Mouse (Mus musculus): ENCODE results near the gene Vmn2r84. TPM values are rescaled to one million over a fixed set of nuclear protein-coding genes. Genes with fewer than 3 reads are reported as not detected.
"Not testable (repeated sequence)": the region's sequence is repeated elsewhere in the genome, so short reads cannot be mapped to it uniquely, and the experiment has no call there.

Vmn2r84 gene
- not detected in 2 replicates for polyA plus RNA-seq (2015; fragmentation: Nextera tagmentation; extraction: Ambion mirVana)

GRCm38 (mm10) chr10:130394232-130394631 lies at the start of gene Vmn2r84:
Gene Vmn2r84 (minus strand): TSS chr10:130394332.
- ATAC-seq = no peak
- no peak within 1 kb of the TSS for H3K4me3 ChIP-seq
- no peaks in the 10 kb centered on the region for H3K9me3 ChIP-seq (replicated peaks)
- no peak within 1 kb of the TSS for H3K4me2 ChIP-seq
- no peak within 1 kb of the TSS for H3K27ac ChIP-seq
- no peaks in the 10 kb centered on the region for H3K4me1 ChIP-seq
- H3K9ac ChIP-seq = no peak within 1 kb of the TSS
- no peaks in the 10 kb centered on the region for H3K36me3 ChIP-seq (ENCODE audit: poor library complexity, severe bottlenecking)
- no peaks in the 10 kb centered on the region for H3K27me3 ChIP-seq

DNA sequence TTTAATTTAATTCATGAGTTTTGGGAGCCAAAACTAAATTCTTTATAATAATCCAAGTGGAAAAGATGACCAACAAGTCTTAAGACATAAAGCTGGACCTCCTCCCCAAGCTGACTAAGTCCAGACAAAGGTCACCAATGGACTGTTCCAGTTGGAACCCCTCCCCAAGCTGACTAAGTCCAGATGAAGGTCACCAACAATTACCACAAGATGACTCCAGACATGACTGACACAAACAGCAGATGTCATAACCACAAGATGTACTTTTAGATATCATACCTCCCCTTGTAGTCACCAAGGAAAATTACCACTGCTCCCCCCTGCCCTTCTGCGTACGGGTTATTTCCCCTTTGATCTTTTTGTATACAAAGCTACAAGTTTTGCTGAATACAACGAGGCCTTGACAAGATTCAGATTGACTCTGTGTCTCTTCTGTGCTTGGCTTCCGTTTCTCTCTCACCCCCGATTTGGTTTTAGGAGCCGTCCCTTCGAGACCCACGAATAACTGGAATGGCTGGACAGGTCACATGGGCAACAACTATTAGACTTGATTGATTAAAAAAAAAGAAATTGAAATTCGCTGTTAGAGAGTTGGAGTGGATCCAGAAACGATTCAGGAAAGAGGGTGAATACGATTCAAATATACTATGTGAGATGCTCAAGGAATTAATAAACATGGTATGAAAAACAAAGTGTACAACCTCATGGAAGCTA lies 40.2 kb upstream of the Vmn2r84 start:
- not testable (repeated sequence) for H3K4me3 ChIP-seq; ATAC-seq; H3K36me3 ChIP-seq (ENCODE audit: poor library complexity, severe bottlenecking); H3K4me1 ChIP-seq; H3K27ac ChIP-seq; H3K9ac ChIP-seq; H3K9me3 ChIP-seq (replicated peaks); H3K27me3 ChIP-seq; H3K4me2 ChIP-seq
- WGBS = 89% methylated on average over 11 of the region's 11 CpGs

- not testable (repeated sequence) for ATAC-seq; H3K4me1 ChIP-seq; H3K36me3 ChIP-seq (ENCODE audit: poor library complexity, severe bottlenecking); H3K27me3 ChIP-seq; H3K4me2 ChIP-seq; H3K9me3 ChIP-seq (replicated peaks); H3K4me3 ChIP-seq; H3K9ac ChIP-seq; H3K27ac ChIP-seq
These were observed 35.5 kb upstream of the Vmn2r84 start, which contains the start of gene Vmn2r85 for GRCm38 (mm10) chr10:130429603-130430002. Gene Vmn2r85 (minus strand): TSS chr10:130429703.

DNA sequence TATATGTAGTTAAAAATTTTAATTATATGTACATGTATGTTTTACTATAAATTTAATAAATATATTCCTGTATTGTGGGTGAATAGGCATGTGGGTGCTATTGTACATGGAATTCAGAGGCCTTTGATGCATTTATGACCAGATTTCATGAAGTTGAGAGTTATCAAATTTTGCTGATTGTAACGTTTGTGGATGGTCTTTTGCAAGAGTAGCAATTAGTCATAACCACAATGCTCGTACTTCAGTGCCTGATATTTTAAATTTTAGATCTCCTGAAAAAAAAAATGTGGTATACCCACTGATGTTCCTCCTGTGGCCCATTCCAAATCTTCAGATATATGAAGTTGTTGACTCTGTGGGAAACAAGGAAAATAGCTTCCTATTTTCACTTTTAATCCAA lies 28.2 kb upstream of the Vmn2r84 start:
- 80% methylated on average over 2 of the region's 2 CpGs for WGBS

DNA sequence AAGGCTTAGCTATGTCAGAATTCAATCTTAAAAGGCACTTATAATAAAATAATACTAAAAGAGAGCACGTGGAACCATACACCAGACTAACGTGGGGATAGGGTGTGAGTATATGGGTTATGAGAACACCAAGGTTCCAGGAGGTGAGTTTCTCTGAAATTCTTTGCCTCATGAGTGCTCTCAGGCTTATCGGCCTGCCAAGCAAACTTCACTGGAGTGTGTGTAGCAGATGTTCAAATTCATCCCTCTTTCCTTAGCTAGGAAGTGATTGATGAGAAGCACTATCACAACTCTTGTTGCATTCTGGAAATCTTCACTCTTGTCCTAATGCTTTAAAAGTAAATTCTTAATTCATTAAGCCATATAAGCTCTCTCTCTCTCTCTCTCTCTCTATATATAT lies 26.3 kb upstream of the Vmn2r84 start:
- no peak overlapping the region for H3K27ac ChIP-seq
- H3K4me2 ChIP-seq = no peak overlapping the region
- H3K4me1 ChIP-seq = no peaks in the 10 kb centered on the region
- ATAC-seq = no peak
- WGBS = 71% methylated on average over 3 of the region's 3 CpGs
- H3K27me3 ChIP-seq = no peaks in the 10 kb centered on the region
- no peaks in the 10 kb centered on the region for H3K36me3 ChIP-seq (ENCODE audit: poor library complexity, severe bottlenecking)
- H3K9me3 ChIP-seq (replicated peaks) = no peaks in the 10 kb centered on the region
- no peak overlapping the region for H3K9ac ChIP-seq
- H3K4me3 ChIP-seq = no peak overlapping the region

More for the DNA sequence above, 28.2 kb upstream of the Vmn2r84 start:
- H3K36me3 ChIP-seq (ENCODE audit: poor library complexity, severe bottlenecking); H3K4me2 ChIP-seq; H3K9ac ChIP-seq; H3K27me3 ChIP-seq; H3K27ac ChIP-seq; H3K9me3 ChIP-seq (replicated peaks); H3K4me3 ChIP-seq; ATAC-seq; H3K4me1 ChIP-seq: not testable (repeated sequence)

GRCm38 (mm10) chr10:130419954-130420353 lies 25.8 kb upstream of the Vmn2r84 start:
- not testable (repeated sequence) for H3K9ac ChIP-seq; H3K36me3 ChIP-seq (ENCODE audit: poor library complexity, severe bottlenecking); H3K4me1 ChIP-seq; H3K27me3 ChIP-seq; H3K9me3 ChIP-seq (replicated peaks); H3K4me3 ChIP-seq; H3K4me2 ChIP-seq; ATAC-seq; H3K27ac ChIP-seq
- WGBS = 39% methylated on average over 2 of the region's 2 CpGs

- not testable (repeated sequence) for H3K27me3 ChIP-seq; H3K4me3 ChIP-seq; H3K4me2 ChIP-seq; H3K27ac ChIP-seq; ATAC-seq; H3K9ac ChIP-seq; H3K9me3 ChIP-seq (replicated peaks); H3K4me1 ChIP-seq; H3K36me3 ChIP-seq (ENCODE audit: poor library complexity, severe bottlenecking)
These were observed 22.2 kb upstream of the Vmn2r84 start for GRCm38 (mm10) chr10:130416352-130416751.

DNA sequence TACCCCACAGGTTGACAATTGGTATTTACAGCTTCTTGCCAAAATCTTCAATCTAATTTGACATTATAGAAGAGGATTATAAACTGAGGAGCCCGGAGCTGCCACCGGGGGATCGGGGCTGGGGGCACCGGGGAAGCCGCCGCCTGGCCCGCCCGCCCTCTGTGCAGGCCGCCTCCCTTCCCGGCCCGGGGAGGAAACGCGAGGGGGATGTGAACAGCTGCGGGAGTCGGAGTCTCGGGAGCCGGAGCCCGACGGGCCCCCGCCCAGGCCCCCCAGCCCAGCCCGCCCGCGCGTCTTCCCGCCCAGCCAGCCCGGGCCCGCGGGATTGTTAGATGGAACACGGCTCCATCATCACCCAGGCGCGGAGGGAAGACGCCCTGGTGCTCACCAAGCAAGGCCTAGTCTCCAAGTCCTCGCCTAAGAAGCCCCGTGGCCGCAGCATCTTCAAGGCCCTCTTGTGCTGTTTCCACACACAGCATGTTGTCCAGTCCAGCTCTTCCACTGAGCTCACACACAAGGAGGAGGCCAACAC lies 18.1 kb upstream of the Vmn2r84 start:
- H3K27me3 ChIP-seq; H3K9ac ChIP-seq; H3K27ac ChIP-seq; H3K36me3 ChIP-seq (ENCODE audit: poor library complexity, severe bottlenecking); H3K4me3 ChIP-seq; H3K4me2 ChIP-seq; H3K9me3 ChIP-seq (replicated peaks); H3K4me1 ChIP-seq: not testable (repeated sequence)
- ATAC-seq = peak; percentile 63
- WGBS = 67% methylated on average over 14 of the region's 35 CpGs

DNA sequence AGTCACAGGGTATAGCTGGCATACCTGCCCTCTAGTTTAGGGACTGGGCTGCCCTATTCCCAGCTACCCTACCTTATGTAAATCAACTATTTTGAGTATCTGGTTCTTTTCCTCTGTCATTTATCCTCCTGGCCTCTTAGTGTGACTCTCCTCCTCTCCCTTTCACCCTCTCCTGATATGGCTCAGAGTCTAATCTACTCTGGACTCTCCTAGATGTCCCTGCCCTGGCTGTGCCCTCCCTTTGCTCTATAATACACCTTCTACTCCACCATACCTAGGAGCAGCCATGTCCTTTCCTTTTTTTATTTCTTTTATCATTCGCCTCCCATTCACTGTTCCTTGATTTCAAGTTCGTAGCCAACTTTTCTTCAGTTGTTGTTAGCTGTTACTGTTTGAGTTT lies 19.0 kb downstream of the Vmn2r84 start:
- no peak overlapping the region for H3K9ac ChIP-seq
- H3K9me3 ChIP-seq (replicated peaks) = no peaks in the 10 kb centered on the region
- H3K36me3 ChIP-seq (ENCODE audit: poor library complexity, severe bottlenecking) = no peaks in the 10 kb centered on the region
- H3K4me3 ChIP-seq = no peak overlapping the region
- ATAC-seq = no peak
- no peak overlapping the region for H3K27ac ChIP-seq
- H3K4me1 ChIP-seq = no peaks in the 10 kb centered on the region
- no peaks in the 10 kb centered on the region for H3K27me3 ChIP-seq
- WGBS = 77% methylated on average over 2 of the region's 2 CpGs
- no peak overlapping the region for H3K4me2 ChIP-seq

DNA sequence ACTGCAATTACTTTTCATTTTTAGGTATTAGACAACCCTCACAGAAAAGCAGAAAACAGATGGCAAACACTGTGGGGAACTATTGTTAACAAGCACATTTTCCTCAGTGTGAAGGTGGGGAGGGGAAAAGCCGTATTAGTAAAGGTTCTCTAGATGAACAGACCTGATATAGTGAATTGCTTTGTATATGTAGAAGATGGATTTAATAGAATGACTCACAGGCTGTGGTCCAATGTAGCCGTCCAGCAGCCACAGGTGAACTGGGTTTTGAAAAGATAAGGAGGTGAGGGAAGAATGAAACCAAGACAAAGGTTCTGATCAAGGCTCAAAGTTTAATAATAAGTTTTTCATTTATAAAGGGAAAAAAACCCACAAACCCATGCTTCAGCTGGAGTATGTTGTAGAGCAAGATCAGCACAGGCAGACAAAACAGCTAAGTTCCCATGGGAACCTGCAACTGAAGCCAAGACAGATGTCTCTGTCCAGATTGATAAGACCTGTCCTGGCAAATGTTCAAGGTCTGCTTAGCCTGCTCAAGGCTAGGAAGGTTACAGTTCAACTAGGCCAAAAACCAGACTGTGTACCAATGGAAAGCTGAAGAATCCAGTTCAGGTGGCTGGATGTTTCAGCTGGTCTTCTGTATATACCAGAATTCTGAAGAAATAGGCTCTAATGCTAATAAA lies 21.5 kb downstream of the Vmn2r84 start:
- H3K27ac ChIP-seq = no peak overlapping the region
- H3K36me3 ChIP-seq (ENCODE audit: poor library complexity, severe bottlenecking) = no peaks in the 10 kb centered on the region
- H3K4me1 ChIP-seq = no peaks in the 10 kb centered on the region
- H3K9ac ChIP-seq = no peak overlapping the region
- WGBS = 87% methylated on average over 2 of the region's 2 CpGs
- H3K27me3 ChIP-seq = no peaks in the 10 kb centered on the region
- ATAC-seq = no peak
- H3K9me3 ChIP-seq (replicated peaks) = no peaks in the 10 kb centered on the region
- no peak overlapping the region for H3K4me2 ChIP-seq
- H3K4me3 ChIP-seq = no peak overlapping the region

GRCm38 (mm10) chr10:130371644-130372043 lies 22.5 kb downstream of the Vmn2r84 start:
- WGBS = 44% methylated on average over 1 of the region's 1 CpGs
- Histone ChIP-seq H3K36me3 (ENCODE audit: poor library complexity, severe bottlenecking) (no peaks in the 10 kb centered on the region), H3K4me1 (no peaks in the 10 kb centered on the region), H3K9ac (no peak overlapping the region), H3K4me2 (no peak overlapping the region), H3K4me3 (no peak overlapping the region), H3K27me3 (no peaks in the 10 kb centered on the region), H3K27ac (no peak overlapping the region), H3K9me3 (replicated peaks) (no peaks in the 10 kb centered on the region)
- no peak for ATAC-seq

DNA sequence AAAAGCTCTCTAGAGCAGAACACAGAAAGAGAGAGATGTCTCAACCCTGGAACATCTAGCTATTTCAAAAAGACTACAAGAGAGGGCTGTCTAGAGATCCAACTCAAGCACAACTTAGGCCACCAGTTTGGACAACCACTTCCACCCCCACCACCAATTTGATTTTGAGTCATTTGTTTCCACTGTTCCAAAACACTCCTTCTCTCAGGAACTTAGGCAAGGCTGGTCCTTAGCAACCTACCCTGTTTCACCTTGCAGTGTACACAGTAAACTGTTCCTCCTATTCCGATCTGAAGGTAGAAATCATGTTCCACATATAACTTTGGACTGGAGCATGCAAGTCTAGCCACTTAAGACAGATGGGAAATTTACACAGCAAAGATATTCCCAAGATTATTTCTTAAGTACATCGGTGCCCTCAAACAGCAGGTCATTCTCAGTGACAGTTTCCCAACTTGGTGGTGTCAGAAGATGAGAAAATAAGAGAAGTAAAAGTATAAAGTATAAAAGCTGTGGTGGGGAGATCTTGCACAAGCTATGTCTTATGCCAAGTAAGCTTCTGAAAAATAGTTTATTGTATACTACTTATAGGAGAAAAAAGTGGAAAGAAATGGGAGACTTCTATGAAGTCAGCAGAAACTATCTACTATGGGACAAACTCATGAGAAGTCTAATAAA lies 24.0 kb downstream of the Vmn2r84 start:
- no peak overlapping the region for H3K4me2 ChIP-seq
- no peak overlapping the region for H3K9ac ChIP-seq
- H3K9me3 ChIP-seq (replicated peaks) = no peaks in the 10 kb centered on the region
- no peaks in the 10 kb centered on the region for H3K36me3 ChIP-seq (ENCODE audit: poor library complexity, severe bottlenecking)
- H3K27me3 ChIP-seq = no peaks in the 10 kb centered on the region
- ATAC-seq = no peak
- H3K27ac ChIP-seq = no peak overlapping the region
- H3K4me1 ChIP-seq = no peaks in the 10 kb centered on the region
- H3K4me3 ChIP-seq = no peak overlapping the region
- WGBS = 91% methylated on average over 2 of the region's 2 CpGs
